Mouse (Mus musculus) heart, adult 11 months (tissue): Measurements from ENCODE around the gene Olfr881.

ENCODE experiments used
- DNase-seq: peaks from one replicate; pipeline ENCODE4 v3.0.0; 2022

Olfr881 gene

DNA sequence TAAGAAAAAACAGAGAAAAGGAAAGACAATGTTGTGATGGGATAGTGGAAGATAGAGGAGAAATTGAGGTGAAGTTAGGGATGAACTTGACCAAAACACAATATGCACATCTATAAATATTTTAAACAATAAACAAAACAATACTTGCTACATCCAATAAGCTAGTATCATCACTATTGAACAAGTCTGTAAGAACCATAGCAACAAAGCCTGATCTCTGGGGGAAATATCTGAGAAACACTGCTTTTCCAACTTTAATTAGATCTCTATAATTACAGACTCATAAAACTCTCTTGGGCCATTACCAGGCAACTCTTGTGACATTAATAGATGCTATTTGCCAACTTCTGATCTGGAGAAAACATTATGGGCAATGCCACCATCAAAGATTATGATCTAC, at the start of gene Olfr881:
Gene Olfr881, plus strand, starts transcription at position 301 of the 400 bp plus-strand sequence.
- no peak for DNase-seq

GRCm38 (mm10) chr9:37998581-37999204, 7.1 kb downstream of the Olfr881 start:
- no peak for DNase-seq

- DNase-seq = no peak
Observed at GRCm38 (mm10) chr9:38000021-38000420, 8.4 kb downstream of the Olfr881 start.

GRCm38 (mm10) chr9:38025508-38025907, 33.9 kb downstream of the Olfr881 start, which contains the start of gene Olfr883:
TSS of gene Olfr883 (plus strand) at chr9:38025808.
- DNase-seq = no peak
